ENCODE assay signal across 10 mouse cellular contexts in genomic region chr3:41201782-41202181, GRCm38 (mm10).
DNase-seq lines count a peak whose midpoint lies in the region; ATAC-seq and TF ChIP-seq lines count a peak whose summit lies in the region.
"Had no signal": no experiment of that assay in that cellular context is flagged by ENCODE, and none has a peak within 500 bp of the region (broad histone marks: within the 10 kb centered on the region; RNA-seq: fewer than 3 reads in every experiment).

No protein-coding gene starts in this region.

- no peak for TF ChIP-seq EP300 in CH12.LX (IDR thresholded peaks at IDR 0.05; ENCODE audit: low read length)

- no peak for TF ChIP-seq POLR2A in kidney, adult 2 months (IDR thresholded peaks at IDR 0.05; ENCODE audit: low read depth, low read length)
- no peak for TF ChIP-seq POLR2A in CH12.LX (IDR thresholded peaks at IDR 0.05; ENCODE audit: low read depth, low read length)

- no peaks in the 10 kb centered on the region for H3K36me3 ChIP-seq in kidney, adult 2 months (ENCODE audit: control insufficient read depth, insufficient read depth, low read length)
- no peaks in the 10 kb centered on the region for H3K36me3 ChIP-seq in CH12.LX (replicated peaks in 1 of 2; ENCODE audit: control insufficient read depth in 1 of 2, insufficient read depth in 1 of 2, low read length in 1 of 2)
- no peaks in the 10 kb centered on the region for H3K36me3 ChIP-seq in hindbrain, embryonic 16.5 days (ENCODE audit: control insufficient read depth, insufficient read depth, low read length)

- no peak overlapping the region for H3K9ac ChIP-seq in CH12.LX (ENCODE audit: insufficient read depth, low read depth)
- no peak overlapping the region for H3K9ac ChIP-seq in hindbrain, embryonic 16.5 days (ENCODE audit: low read depth, low read length)

- peak; percentile 44; the same call in 1 of the 2 replicates for TF ChIP-seq CTCF in kidney, adult 2 months (conservative IDR thresholded peaks at IDR 0.05; ENCODE audit: insufficient read depth, insufficient read length, low read depth, low read length)
- TF ChIP-seq CTCF in CH12.LX (conservative IDR thresholded peaks at IDR 0.05 in 1 of 2, IDR thresholded peaks at IDR 0.05 in 1 of 2; ENCODE audit: low read depth in 2 of 2, low read length in 2 of 2) (peak; percentile 18 to 67; a peak in 2 of 4 replicates), Patski (IDR thresholded peaks at IDR 0.05) (peak; percentile 60)

- CTCF ChIA-PET in Patski (lab: Charles Lee), result interaction anchor here (1.2 to 5.4 kb wide), 5 partner anchors 9 to 122 kb away, joined by 4 to 21 read pairs (median 7); no protein-coding TSS in a partner anchor

- H3K27me3 ChIP-seq in kidney, adult 2 months (replicated peaks; ENCODE audit: control insufficient read depth, insufficient read depth, low read length), result no peaks in the 10 kb centered on the region
- H3K27me3 ChIP-seq in CH12.LX (replicated peaks) (no peaks in the 10 kb centered on the region), Patski (no peaks in the 10 kb centered on the region)
- no peaks in the 10 kb centered on the region; the same call in 1 of the 2 replicates for H3K27me3 ChIP-seq in hindbrain, embryonic 16.5 days (replicated peaks; ENCODE audit: control insufficient read depth, insufficient read depth, low read length)

- dilution Hi-C loops in CH12.LX (cut with MboI; ENCODE audit: extremely low pct_ligation_motif_present, extremely low pct_unique_long_range_greater_than_20kb, low sequenced_read_pairs), result no loop called here

- H3K27ac ChIP-seq in kidney, adult 2 months (ENCODE audit: insufficient read depth, low read depth, low read length), result no peak overlapping the region
- no peak overlapping the region for H3K27ac ChIP-seq in CH12.LX (ENCODE audit: insufficient read depth, low read depth)
- no peak overlapping the region for H3K27ac ChIP-seq in hindbrain, embryonic 16.5 days (ENCODE audit: low read depth, low read length)

- ATAC-seq in Patski, result no peak
- ATAC-seq in hindbrain, embryonic 16.5 days, result no peak

- DNase-seq in kidney, adult 2 months, result no peak
- no peak for DNase-seq in kidney, adult 18-20 months
- DNase-seq in CH12.LX (ENCODE audit: extremely low read depth), result peak; percentile 50
- DNase-seq in Patski (ENCODE audit: low read depth, low spot score), result no peak
- peak; percentile 14 for DNase-seq in induced T-regulatory cell, adult 2 months (ENCODE audit: low read depth)
- no peak for DNase-seq in cerebellum, adult 9-10 months
- DNase-seq in cerebellum, postnatal 36 days, result no peak
- DNase-seq: left cerebral cortex, postnatal 4 days had no signal

- in situ Hi-C loops in CH12.LX (cut with MboI; ENCODE audit: low pct_ligation_motif_present, low pct_unique_long_range_greater_than_20kb, low sequenced_read_pairs) (no loop called here), Patski (cut with MboI; ENCODE audit: low pct_unique_long_range_greater_than_20kb) (no loop called here)

- no peaks in the 10 kb centered on the region for H3K4me1 ChIP-seq in kidney, adult 2 months (ENCODE audit: control insufficient read depth, insufficient read depth, low read length)
- peaks cover 0 to 7% of the 10 kb centered on the region in 2 experiments; a peak in 1 of 4 replicates for H3K4me1 ChIP-seq in CH12.LX (ENCODE audit: control insufficient read depth in 1 of 2, insufficient read depth in 2 of 2)
- H3K4me1 ChIP-seq in hindbrain, embryonic 16.5 days (ENCODE audit: control insufficient read depth, insufficient read depth, low read depth, low read length), result no peaks in the 10 kb centered on the region

- no peak overlapping the region for H3K4me3 ChIP-seq in kidney, adult 2 months (ENCODE audit: insufficient read depth, low read depth, low read length)
- H3K4me3 ChIP-seq in CH12.LX (replicated peaks in 1 of 3; ENCODE audit: low read depth in 2 of 3, low read length in 2 of 3, poor library complexity in 1 of 3), result no peak overlapping the region
- H3K4me3 ChIP-seq in hindbrain, embryonic 16.5 days (ENCODE audit: low read length), result no peak overlapping the region
- H3K4me3 ChIP-seq: myocyte had no signal

- TF ChIP-seq RAD21 in CH12.LX (IDR thresholded peaks at IDR 0.05; ENCODE audit: low read depth, low read length), result peak; percentile 30

- POLR2A ChIA-PET in Patski (lab: Charles Lee), result no interaction called here

- 44% methylated on average over 4 of the region's 4 CpGs for WGBS in kidney, adult 2 months
- 38% methylated on average over 4 of the region's 4 CpGs for WGBS in hindbrain, embryonic 16.5 days

- no peaks in the 10 kb centered on the region for H3K9me3 ChIP-seq in CH12.LX (replicated peaks; ENCODE audit: low read length)
- no peaks in the 10 kb centered on the region for H3K9me3 ChIP-seq in hindbrain, embryonic 16.5 days (ENCODE audit: control insufficient read depth, low read length)

- H3K4me2 ChIP-seq in CH12.LX (ENCODE audit: insufficient read depth, low read depth, poor library complexity, severe bottlenecking), result no peak overlapping the region
- no peak overlapping the region for H3K4me2 ChIP-seq in hindbrain, embryonic 16.5 days (ENCODE audit: low read length)

- H3K79me2 ChIP-seq in CH12.LX (replicated peaks; ENCODE audit: control insufficient read depth, extremely low read depth, insufficient read depth, poor library complexity, severe bottlenecking), result no peaks in the 10 kb centered on the region

TF ChIP-seq in CH12.LX, 34 proteins besides CTCF, POLR2A, EP300 and RAD21:
- TF ChIP-seq POLR2AphosphoS2 (IDR thresholded peaks at IDR 0.05; ENCODE audit: low read depth, low read length), result no peak
- TF ChIP-seq KAT2A (IDR thresholded peaks at IDR 0.05; ENCODE audit: insufficient replicate concordance, low read length), result no peak
- TF ChIP-seq MAZ (IDR thresholded peaks at IDR 0.05; ENCODE audit: low read depth, low read length), result no peak
- peak; percentile 26 for TF ChIP-seq SMC3 (IDR thresholded peaks at IDR 0.05; ENCODE audit: low read depth, low read length)
TF ChIP-seq in CH12.LX: peak in this region for 1.

Comparison
In these comparisons a context has a peak if more than half of its experiments do, and no peak if none do; other contexts are left out.
1. DNase-seq: peak in CH12.LX (single experiment) and induced T-regulatory cell, adult 2 months (single experiment); none in kidney, adult 2 months (single experiment), kidney, adult 18-20 months (single experiment), Patski (single experiment), cerebellum, adult 9-10 months (single experiment) and cerebellum, postnatal 36 days (0 of 2).
2. Peak in every context shown above with its lines, with median percentiles within 50 percentile points of each other: CTCF ChIP-seq.